Mouse (Mus musculus) large intestine, adult 2 months (tissue): ENCODE measurements around the gene Ttll10. TPM values are rescaled to one million over a fixed set of nuclear protein-coding genes. Genes with fewer than 3 reads are reported as not detected.

Experiments
- DNase-seq: peaks from one replicate; pipeline ENCODE4 v3.0.0-alpha.2; 2012; ENCODE audit warnings: low read depth, low spot score
- WGBS: fragments of 180-500 bp; shearing (Covaris S2); methylation state at CpG from one replicate; pipeline ENCODE4 v1.1.7; 2018; 5-methylcytosine and 5-hydroxymethylcytosine counted together
- polyA plus RNA-seq: library from polyadenylated mRNA; depleted of rRNA; stranded (reverse); fragments of >200 nt; gene quantifications from 2 replicates; pipeline ENCODE4 v1.2.3, GENCODE M21; 2012

Gene Ttll10
- polyA plus RNA-seq, 1 experiment: 6.6 TPM

DNA sequence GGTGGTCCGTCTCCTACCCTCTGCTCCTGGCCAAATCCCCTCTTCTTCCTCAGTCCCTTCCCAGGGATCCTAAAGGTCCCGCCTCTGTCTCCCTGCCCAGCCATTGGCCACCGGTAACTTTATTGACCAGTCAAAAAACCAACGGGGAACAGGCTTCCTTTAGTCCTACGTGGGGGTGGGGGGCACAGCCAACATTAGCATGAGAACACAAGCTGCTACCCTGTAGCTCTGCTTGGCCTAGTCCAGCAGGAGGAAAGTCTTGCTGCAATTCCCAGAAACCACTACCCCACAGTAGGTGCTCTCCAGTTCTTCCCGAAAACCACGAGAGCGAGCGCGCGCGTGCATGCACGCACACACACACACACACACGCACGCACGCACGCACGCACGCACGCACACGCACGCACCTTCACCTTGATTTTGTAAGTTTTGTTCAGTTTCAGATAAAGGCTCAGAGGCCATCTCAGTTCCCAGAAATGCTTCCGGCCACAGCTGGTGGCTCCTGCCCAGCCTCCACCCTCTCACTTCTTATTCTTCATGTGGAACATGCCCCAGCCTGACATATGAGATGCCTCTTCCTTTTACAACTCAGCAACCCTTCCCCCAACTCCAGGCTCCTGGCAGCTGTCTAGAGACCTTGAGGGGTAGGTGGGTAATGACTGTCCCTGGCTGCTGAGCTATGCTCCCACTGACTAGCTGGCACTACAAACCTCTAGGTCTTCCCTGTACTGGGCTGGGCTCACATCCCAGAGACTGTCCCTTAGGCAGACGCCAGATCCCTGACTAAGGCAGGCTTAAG is 27.4 kb downstream of the Ttll10 start:
- WGBS: under 1% methylated on average over 24 of the region's 24 CpGs
- DNase-seq: no peak

DNA sequence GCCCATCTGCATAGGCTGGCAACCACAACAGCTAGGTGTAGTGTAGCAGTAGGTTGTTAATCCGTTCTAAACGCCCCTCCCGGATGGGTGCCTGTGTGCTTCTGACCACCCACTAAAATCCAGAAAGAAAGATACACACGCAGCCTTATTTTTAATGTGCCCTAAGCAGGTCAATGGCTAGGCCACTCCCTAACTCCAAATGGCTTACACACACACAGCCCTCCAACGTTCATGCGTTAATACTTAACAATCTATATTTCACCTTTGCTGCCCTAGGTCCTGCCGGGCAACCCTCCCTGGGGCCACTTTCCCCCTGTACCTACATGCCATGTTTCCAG is 28.0 kb downstream of the Ttll10 start:
- WGBS: 6% methylated on average over 7 of the region's 7 CpGs
- no peak for DNase-seq

DNA sequence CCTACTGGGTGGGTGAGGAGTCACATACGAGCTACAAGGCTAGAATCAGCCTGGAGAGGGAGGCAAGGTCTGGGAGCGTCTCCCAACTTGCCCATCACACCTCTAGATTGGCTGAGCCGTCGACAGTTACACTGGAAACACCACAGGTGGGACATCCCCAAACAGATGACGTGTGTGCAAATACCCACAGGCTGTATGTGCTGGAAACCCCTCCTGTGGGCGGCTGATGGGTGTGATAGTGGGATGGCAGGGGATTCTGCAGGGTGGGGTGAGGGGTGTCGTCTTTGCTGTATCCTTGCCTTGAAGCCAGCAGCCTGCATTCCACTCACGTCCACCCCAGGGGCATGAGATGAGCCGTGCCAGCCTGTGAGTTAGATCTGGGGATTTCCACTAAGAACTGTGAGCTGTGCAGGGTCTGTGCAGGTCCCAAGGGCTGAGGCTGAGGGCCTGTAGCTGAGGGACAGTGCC is 28.5 kb downstream of the Ttll10 start:
- WGBS: 24% methylated on average over 9 of the region's 9 CpGs
- no peak for DNase-seq

DNA sequence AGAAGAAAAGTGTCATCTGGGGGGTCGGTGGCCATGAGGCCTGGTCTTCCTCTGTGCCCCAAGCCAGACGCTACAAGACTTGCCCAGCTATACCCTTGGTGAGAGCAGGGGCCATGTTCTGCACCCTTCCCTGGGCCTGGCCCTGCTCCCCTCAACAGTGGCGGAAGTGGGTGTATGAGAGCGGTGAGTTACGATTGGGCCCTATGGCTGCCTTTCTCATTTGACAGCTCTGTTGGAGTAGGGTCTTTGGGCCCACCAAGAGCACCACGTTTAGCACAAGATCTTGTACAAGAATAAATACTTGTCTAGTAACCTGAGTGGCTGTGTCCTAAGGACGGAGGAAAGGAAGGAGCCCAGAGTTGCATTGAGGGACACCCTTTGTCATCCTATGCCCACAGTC is 30.6 kb downstream of the Ttll10 start:
- WGBS: 94% methylated on average over 7 of the region's 7 CpGs
- DNase-seq: no peak

DNA sequence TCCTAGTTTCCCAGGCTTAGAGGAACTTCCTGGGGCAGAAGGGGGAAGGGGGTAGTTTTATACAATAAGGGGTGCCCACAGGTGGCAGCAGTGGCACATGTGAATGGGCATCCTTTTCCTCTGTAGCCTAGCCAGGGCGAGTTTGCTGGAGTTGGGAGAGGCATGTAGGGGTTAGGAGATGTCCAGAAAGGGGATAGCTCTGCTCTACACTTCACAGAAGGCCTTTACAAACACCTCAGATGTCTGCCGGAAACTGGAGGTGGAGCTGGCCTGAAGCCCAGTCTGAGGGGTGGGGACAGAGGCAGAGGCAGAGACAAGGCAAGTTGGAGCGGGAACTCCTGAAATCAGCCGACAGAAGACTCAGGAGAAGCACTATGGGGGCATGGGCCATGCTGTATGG is 33.2 kb downstream of the Ttll10 start, which contains the start of gene Tnfrsf18:
Tnfrsf18 (plus strand) TSS at position 152 of the 400 bp plus-strand sequence.
- 5% methylated on average over 4 of the region's 4 CpGs for whole genome bisulfite sequencing
- no peak for DNase-seq

DNA sequence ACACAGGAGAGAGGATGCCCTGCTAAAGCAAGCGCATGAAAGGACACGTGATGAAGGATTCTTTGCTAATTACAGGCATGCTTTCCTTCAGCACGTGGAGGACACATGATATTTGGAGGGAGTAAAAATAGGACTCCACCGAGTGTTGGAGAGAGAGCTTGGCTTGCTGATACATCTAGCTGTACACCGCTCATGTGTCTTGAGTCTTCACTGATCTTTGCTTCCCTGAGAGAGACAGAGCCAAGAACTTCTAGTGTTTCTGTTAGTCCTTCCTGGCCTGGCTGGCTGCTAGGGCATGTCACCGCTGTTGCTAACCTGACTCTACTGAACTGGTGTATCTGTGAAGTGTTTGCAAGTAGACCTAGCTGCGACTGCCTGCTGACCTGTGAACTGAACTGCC is 35.0 kb downstream of the Ttll10 start:
- WGBS: 90% methylated on average over 7 of the region's 7 CpGs
- no peak for DNase-seq

DNA sequence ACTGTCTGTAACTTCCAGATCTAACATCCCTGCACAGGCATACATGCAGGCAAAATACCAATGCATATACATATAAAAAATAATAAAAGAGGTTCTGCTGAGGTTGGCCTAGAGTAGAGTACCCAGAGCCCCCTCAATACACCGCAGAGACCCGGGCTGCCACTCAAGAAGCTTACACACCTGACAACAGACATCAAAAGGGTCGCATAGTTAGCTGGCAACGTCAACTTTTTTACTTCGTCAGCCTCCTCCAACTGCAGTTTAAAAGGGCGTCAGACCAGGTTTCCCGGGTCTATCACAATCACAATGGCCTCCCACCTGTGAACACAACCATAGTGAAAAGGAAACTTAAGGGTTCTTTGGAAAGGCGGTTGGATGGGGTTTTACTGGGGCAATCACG is 35.7 kb downstream of the Ttll10 start:
- 81% methylated on average over 9 of the region's 9 CpGs for WGBS
- no peak for DNase-seq

DNA sequence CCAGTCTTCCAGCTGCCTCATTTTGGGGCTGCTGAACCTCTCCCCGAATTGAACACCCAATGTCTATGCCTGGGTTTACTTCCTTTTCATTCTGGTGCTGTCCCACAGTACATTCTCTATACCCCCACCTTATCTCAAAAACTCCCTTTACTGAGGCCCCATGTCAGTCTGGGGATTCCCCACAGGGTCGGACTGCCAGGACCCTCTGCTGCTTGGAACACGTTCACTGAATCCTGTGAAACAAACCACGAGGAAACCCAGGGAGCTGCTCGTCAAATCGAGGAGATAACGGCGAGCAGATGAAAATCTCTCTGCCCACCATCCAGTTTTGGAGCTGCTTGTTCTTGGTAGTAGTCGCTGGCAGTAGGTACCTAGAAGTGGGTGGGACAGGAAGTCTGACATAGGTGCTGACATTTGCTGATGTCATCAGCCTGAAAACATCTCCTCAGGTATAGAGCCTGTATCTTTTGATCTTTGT is 37.2 kb downstream of the Ttll10 start:
- WGBS: 52% methylated on average over 9 of the region's 9 CpGs
- DNase-seq: no peak

DNA sequence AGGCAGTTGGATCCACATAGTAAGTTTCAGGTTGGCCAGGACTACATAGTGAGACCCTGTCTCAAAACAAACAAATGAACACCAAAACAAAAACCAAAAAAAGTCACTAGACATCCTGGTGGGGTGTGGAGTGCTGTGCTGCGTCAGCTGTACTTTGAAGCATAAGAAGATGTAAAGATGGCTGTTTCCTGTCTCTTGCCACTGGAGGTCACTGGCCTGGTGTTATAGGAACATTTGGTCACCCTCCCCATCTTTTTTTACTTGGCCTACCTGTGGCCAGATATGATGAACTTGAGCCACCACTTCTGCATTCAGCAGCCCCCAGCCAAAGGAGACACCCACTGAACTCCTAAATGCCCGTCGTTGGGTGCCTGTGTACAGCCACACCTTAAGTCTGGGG is 37.8 kb downstream of the Ttll10 start:
- no peak for DNase-seq
- WGBS: 53% methylated on average over 3 of the region's 3 CpGs

DNA sequence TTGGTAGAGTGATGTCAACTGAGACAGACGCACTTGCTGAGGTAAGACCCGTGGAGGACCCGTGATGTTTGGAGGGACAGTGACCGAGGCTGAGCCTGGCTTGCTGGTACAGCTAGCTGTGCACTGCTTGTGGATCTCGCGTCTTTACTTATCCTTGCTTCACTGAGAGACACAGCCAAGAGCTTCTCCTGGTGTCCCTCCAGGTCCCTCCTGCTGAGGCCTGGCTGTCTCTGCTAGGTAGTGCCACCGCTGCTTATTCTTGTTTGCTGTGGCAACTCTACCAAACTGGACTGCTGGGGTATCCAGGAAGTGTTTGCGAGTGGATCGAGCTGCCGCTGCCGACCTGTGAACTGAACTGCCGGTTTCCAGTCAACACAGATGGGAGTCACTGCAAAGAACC is 39.4 kb downstream of the Ttll10 start:
- 87% methylated on average over 12 of the region's 12 CpGs for WGBS
- DNase-seq: no peak

DNA sequence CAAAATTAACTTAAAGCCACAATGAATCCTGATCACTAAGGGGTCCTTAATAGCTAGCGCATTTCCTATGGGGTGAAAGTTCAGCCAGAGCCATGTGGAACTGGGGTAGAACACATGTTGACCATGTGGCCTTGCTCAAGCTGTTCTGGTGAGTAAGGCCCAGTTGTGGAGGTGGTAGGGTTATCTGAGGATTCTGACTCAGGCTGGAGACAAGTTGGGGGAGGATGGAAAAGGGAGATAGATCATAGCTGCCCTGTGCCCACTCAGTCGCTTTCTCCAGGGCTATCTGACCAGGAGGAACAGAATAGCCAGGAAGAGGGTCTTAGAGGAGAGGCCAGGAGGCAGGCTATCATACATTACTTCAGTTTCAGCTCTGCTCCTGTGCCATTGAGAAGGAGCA is 44.8 kb downstream of the Ttll10 start:
- no peak for DNase-seq
- WGBS: 93% methylated on average over 2 of the region's 2 CpGs

DNA sequence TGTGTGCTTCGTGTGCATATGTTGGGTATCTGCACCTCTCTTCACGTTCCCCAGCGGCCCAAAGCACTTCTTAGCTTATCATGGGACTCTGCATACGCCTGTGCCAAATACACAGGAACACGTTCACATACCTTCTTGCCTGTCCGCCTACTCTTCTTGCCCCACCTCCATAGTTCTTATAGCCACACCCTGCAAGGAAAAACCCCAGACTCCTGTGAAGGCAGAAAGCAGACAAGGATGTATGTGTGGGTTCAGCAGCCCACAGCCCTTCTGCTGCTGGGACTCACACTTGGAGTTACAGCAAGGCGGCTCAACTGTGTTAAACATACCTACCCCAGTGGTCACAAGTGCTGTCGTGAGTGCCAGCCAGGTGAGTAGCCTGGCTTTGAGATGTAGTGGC is 45.6 kb downstream of the Ttll10 start, which contains the start of gene Tnfrsf4:
Tnfrsf4 (plus strand) TSS at position 207 of the 400 bp plus-strand sequence.
- no peak for DNase-seq
- 72% methylated on average over 8 of the region's 8 CpGs for WGBS

DNA sequence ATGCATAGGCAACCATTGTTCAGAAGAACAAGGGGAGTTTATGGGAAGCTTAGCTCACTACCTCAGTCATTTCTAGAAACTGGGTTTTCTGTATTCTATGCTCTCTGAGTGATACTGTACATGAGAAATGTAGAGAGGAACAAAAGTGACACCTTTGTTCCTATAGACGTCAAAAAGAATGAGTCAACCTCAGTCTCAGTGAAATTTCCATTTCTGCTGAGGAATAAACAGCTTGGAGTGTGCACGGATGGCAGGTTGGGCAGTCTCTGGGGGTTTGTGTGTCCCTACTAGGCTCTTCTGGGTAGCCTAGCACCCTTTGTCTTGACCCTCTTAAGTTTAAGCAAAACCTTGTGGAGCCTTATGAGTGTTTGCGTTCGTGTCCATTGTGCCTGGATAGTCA is 50.8 kb downstream of the Ttll10 start:
- 93% methylated on average over 4 of the region's 4 CpGs for WGBS
- no peak for DNase-seq

DNA sequence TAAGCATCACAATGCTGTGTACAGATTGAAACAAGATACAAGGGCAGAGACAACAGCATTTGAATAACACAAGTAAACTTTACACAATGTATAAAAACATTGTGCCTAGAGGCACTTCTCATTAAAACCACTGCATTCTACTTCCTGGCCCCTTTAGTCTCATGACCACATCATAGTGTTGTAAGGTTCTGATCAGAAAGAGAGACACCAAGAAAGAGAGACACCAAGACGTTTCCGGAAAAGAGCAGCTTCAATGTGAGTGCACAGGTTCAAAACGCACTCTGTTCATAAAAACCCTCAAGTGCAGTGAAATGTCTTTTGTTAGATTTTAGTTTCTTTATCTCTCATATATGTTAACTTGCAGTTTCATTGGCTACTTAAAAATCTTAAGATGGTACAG is 55.1 kb downstream of the Ttll10 start:
- DNase-seq: no peak
- 87% methylated on average over 3 of the region's 3 CpGs for WGBS

DNA sequence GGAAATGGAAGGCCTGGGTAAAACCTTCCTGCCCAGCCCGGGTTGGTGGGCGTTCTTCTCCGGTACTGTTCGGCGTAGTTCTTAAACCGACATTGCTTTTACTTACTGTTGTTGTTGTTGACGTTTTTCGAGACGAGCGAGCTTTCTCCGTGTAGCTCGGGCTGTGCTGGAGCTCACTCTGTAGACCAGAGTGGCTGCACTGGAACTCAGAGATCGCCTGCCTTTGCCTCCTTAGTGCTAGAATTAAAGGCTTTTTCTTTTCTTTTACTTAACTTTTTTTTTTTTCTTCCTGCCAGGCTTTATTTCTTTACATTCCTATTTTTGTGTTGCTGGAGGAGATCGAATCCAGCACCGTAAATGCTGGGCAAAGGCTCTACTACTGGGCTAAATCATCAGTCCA is 65.6 kb downstream of the Ttll10 start:
- WGBS: 1% methylated on average over 15 of the region's 15 CpGs
- no peak for DNase-seq

DNA sequence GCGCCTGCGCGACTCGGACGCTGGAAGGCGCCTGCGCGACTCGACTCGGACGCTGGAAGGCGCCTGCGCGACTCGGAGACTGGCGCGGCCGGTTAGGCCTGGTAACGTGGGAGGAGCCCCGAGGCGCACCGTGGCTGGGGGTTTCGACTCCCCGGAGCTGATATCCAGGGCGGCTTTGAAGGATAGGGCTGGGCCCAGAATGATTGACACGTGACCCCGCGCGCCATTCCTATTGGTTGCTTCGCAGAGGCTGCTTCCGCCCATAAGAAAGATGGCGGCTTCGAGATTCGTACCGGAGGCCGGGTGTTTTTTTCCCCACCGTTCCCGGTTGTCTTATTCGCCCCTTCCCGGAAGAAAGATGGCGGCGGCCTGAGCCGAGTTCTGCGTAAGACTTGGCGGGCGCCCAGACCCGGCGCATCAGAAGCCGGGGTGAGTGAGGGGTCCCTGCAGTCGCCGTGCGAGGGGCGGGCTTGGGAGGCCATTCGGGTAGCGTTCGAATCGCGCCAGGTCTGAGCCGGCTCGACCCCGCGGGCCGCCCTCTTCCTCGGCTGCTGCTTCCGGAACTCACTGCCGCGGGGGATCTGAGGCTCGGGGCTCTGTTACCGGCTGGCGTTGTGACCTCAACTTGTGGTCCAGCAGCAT is 66.2 kb downstream of the Ttll10 start:
- DNase-seq: peak; percentile 73
- WGBS: under 1% methylated on average over 70 of the region's 70 CpGs

DNA sequence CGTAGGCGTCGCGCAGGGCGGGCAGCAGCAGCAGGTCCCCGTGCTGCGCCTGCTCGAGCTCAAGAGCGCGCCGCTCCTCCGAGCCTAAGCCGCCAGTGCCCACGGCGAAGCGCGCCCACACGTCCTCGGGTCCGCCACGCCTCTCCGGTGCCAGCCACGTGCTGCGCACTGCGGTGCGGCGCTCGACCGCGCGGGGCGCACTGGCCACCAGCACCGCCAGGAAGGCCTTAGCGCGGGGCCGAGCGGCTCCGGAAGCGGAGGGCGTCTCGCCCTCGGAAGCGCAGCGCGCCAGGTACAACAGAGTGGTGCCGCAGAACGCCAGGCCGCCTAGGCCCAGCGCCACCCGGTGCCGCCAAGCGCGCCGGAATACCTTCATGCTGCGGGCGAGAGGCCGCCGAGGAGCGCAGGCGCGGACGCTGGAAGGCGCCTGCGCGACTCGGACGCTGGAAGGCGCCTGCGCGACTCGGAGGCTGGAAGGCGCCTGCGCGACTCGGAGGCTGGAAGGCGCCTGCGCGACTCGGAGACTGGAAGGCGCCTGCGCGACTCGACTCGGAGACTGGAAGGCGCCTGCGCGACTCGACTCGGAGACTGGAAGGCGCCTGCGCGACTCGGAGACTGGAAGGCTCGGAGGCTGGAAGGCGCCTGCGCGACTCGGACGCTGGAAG is 66.8 kb downstream of the Ttll10 start, which contains the start of the genes B3galt6 and Sdf4:
B3galt6 (minus strand) TSS at position 409 of the 665 bp plus-strand sequence.
Sdf4 (plus strand) TSS at position 632 of the 665 bp plus-strand sequence.
- peak; percentile 61 for DNase-seq
- under 1% methylated on average over 99 of the region's 99 CpGs for WGBS

DNA sequence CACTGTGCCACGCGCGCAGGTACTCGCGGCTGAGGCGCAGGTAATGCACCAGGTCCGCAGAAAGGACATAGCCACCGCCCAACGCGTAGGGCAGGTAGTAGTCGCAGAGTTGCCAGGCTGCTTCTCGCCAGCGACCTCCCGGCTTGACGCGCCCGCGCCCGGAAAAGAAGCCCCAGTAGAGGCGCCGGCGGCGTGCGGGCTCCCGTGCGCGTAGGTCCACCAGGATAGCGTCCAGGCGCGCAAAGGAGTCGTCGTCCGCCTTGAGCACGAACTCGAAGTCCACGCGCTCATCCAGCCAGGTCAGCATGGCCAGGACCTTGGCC is 67.3 kb downstream of the Ttll10 start:
- no peak for DNase-seq
- 10% methylated on average over 37 of the region's 37 CpGs for WGBS

DNA sequence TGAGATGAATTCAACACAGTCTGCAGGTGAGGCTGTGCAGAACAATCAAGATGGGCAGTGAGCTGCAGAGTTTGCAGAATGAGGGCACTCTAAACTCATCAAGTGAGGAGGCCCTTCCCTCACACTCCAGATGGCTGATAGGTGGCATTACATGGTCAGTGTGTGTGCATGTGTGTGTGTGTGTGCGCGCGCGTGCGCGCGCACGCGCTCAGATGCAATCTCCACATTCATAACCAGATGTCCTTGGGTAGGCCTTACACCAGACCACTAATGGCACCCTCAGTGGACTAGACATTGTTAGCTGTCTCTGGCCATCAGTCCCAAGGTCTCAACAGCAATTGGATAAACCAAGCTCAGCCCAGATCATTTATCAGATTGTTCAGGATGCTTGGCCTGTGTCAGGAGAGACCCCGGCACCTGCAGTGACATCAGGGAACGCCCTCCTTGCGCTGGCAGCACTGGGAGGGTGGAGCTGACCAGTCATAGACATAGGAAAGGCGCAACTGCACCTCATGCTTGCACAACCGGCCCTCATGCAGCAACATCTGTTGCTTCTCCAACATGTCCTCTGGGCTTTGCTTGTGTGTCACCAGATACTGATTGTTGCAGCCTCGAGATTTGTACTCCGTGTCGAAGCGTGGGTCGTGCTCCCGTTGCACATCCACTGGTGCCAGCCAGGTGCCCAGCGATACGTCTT is 67.9 kb downstream of the Ttll10 start:
- WGBS: 60% methylated on average over 22 of the region's 22 CpGs
- DNase-seq: no peak
